Mouse (Mus musculus): Measurements from ENCODE around the gene Usp13. TPM values are rescaled to one million over a fixed set of nuclear protein-coding genes. Genes with fewer than 3 reads are reported as not detected.

Gene Usp13
- polyA plus RNA-seq, 1 experiment from 2014 or later = 9.2 TPM

DNA sequence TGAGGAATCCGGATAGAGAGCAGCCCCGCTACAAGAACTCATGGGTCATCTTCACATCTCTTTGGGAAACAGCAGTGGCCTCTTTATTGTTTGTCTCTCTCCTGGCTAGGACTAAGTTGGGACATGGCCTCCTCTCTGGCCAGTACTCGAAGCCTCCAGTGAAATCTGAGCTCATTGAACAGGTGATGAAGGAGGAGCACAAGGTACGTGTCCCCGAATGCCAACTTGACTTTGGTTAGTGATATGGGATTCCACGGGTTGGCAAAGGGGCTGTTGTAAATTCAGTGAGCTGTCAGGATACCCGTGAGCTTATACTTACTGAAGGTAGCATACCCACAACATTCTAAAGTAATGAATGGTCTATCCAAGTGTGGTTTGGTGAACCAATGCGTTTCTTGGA, 69.0 kb downstream of the Usp13 start:
- Histone ChIP-seq H3K4me2 (replicated peaks) (no peak overlapping the region), H3K27me3 (no peaks in the 10 kb centered on the region), H3K27ac (no peak overlapping the region), H3K9me3 (no peaks in the 10 kb centered on the region), H3K36me3 (peaks cover 10% of the 10 kb centered on the region; the same call in 1 of the 2 replicates), H3K4me1 (replicated peaks) (no peaks in the 10 kb centered on the region), H3K4me3 (replicated peaks) (no peak overlapping the region), H3K9ac (replicated peaks) (no peak overlapping the region)
- WGBS = 93% methylated on average over 8 of the region's 8 CpGs
- no peak for ATAC-seq

DNA sequence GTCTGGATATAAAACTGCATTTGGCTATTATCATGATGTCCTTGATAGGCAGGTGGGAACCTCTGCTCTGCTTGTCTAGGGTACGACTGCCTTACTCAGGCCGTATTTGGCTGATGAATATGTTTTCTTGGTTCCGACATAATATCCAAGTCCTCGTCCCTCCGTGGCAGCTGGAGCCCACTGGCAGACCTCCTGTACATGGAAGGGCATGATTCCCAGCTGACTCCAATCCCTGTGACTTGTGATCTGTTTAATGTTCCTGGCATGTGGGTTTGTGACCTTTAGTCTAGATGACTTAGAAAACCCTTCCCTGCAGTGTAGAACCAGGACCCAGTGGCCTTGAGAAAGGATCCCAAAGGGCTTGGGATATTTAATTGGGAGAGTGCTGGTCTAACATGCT, 71.5 kb downstream of the Usp13 start:
- H3K36me3 ChIP-seq = peaks cover 3% of the 10 kb centered on the region; the same call in 1 of the 2 replicates
- no peak overlapping the region for H3K9ac ChIP-seq (replicated peaks)
- WGBS = 87% methylated on average over 5 of the region's 5 CpGs
- H3K27me3 ChIP-seq = no peaks in the 10 kb centered on the region
- H3K4me3 ChIP-seq (replicated peaks) = no peak overlapping the region
- no peak overlapping the region for H3K27ac ChIP-seq
- ATAC-seq = no peak
- no peaks in the 10 kb centered on the region for H3K9me3 ChIP-seq
- no peak overlapping the region for H3K4me2 ChIP-seq (replicated peaks)
- no peaks in the 10 kb centered on the region for H3K4me1 ChIP-seq (replicated peaks)

DNA sequence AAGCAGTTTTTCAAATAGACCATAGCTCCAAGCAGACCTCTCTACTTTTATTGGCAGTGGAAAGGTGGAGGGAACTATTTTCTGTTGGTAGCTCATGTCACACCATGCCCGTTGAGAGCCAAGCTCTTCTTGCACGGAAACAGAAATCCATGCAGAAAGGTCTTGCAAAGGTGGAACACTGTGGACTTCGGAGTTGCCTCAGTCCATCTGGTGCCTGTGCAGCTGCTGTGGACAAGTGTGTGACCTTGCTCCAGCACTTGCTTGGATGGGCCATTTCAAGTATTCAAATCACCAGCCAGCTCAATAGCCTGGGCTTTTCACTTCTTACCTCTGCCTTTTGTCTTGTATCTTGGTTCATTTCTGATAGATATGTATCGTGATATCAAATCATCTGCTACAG, 72.8 kb downstream of the Usp13 start:
- no peak overlapping the region for H3K4me3 ChIP-seq (replicated peaks)
- H3K27ac ChIP-seq = no peak overlapping the region
- H3K36me3 ChIP-seq = peaks cover 10% of the 10 kb centered on the region
- H3K4me2 ChIP-seq (replicated peaks) = no peak overlapping the region
- H3K4me1 ChIP-seq (replicated peaks) = no peaks in the 10 kb centered on the region
- WGBS = 97% methylated on average over 4 of the region's 4 CpGs
- ATAC-seq = no peak
- H3K9me3 ChIP-seq = no peaks in the 10 kb centered on the region
- no peaks in the 10 kb centered on the region for H3K27me3 ChIP-seq
- no peak overlapping the region for H3K9ac ChIP-seq (replicated peaks)

DNA sequence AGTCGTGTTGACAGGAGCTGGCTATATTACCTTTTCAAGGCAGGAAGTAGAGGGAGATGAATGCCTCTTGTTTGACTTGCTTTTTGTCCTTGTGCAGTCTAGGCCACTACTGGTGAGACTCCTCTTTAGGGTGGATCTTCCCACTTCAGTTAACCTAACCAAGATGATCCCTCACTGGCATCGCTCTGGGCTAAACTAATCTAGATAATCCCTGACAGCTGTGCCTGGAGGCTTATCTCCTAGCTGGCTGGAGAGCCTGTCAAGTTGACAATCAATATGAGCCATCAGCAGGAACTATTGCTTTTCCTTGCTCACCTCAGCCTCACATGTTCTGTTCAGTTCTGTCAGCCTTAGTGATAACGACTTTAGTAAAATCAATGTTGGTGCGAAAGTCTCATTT, 86.1 kb downstream of the Usp13 start:
- H3K4me2 ChIP-seq (replicated peaks) = no peak overlapping the region
- H3K9ac ChIP-seq (replicated peaks) = no peak overlapping the region
- no peaks in the 10 kb centered on the region for H3K27me3 ChIP-seq
- peaks cover 13% of the 10 kb centered on the region; the same call in 1 of the 2 replicates for H3K4me1 ChIP-seq (replicated peaks)
- H3K4me3 ChIP-seq (replicated peaks) = no peak overlapping the region
- WGBS = 36% methylated on average over 4 of the region's 4 CpGs
- no peaks in the 10 kb centered on the region for H3K9me3 ChIP-seq
- ATAC-seq = 0 out of 2 replicates have a peak, but pooled peaks have one; percentile 22
- H3K36me3 ChIP-seq = peaks cover 12% of the 10 kb centered on the region
- H3K27ac ChIP-seq = no peak overlapping the region

DNA sequence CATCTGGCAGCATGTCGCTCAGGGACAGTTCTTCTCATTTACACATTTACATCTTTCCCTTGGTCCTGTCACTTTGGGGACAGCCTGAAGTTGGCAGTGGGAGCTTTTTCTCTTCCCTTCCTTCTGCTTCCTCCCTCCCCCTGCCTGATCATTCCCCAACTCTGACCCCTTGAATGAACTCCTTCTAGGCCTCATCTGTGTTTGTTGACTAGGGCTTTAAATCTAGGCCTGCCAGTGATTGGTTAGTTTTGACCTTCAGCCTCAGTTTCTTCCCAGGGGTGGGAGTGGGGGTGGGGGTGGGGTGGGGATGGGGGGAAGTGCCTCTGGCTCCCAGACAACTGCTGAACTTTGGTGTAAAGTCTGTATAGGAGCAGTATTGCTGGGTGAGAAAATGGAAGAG, 87.3 kb downstream of the Usp13 start:
- no peak overlapping the region for H3K9ac ChIP-seq (replicated peaks)
- no peaks in the 10 kb centered on the region for H3K27me3 ChIP-seq
- no peak for ATAC-seq
- 59% methylated on average over 1 of the region's 1 CpGs for WGBS
- H3K36me3 ChIP-seq = peaks cover 12% of the 10 kb centered on the region
- H3K27ac ChIP-seq = no peak overlapping the region
- peaks cover 13% of the 10 kb centered on the region; the same call in 1 of the 2 replicates for H3K4me1 ChIP-seq (replicated peaks)
- H3K9me3 ChIP-seq = no peaks in the 10 kb centered on the region
- no peak overlapping the region for H3K4me3 ChIP-seq (replicated peaks)
- H3K4me2 ChIP-seq (replicated peaks) = no peak overlapping the region

DNA sequence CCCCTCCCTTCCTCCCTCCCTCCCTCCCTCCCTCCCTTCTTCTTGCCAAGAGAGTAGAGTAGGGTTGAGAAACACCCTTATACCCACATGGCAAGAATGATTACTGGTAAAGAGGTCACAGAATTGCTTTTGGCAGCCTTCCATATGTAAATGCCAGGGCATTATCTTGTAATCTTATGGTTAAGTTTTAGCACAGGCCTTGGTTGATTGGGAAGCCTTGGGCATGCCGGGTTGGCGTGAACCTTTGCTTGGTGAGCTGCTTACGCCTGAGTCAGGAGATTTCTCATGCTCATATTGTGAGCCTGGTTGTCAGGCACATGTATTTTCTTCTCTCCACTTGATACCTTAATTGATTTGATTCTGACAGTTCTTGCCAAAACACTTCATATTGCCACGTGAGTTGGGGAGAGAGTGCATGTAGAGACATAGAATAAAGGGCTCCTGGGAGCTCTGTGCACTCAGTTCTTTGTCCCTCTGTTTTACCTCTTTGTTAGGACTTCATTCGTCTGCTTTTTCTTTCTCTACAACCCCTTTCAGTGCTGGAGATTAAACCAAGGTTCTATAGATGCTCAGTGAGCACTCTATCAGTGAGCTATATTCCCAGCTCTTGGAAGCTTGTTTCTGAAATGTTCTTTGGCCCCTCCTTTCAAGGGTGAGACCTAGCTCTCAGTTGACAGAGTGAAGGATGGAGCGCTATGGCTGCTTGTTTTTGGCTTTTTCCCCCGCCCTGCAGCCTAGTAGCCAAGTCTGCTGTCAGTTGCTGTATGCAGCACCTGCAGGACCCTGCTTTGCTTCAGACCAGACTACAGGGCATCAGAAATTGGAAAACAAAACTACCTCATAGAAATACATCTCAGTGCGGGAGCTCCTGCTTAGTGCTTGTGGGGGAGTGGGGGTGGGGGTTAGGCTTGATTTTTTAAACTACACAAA, 88.8 kb downstream of the Usp13 start:
- H3K36me3 ChIP-seq = peaks cover 12% of the 10 kb centered on the region
- peaks cover 13% of the 10 kb centered on the region; the same call in 1 of the 2 replicates for H3K4me1 ChIP-seq (replicated peaks)
- no peak overlapping the region for H3K4me3 ChIP-seq (replicated peaks)
- no peak overlapping the region for H3K27ac ChIP-seq
- H3K9me3 ChIP-seq = no peaks in the 10 kb centered on the region
- no peaks in the 10 kb centered on the region for H3K27me3 ChIP-seq
- ATAC-seq = no peak
- no peak overlapping the region for H3K4me2 ChIP-seq (replicated peaks)
- WGBS = 59% methylated on average over 8 of the region's 8 CpGs
- H3K9ac ChIP-seq (replicated peaks) = no peak overlapping the region

DNA sequence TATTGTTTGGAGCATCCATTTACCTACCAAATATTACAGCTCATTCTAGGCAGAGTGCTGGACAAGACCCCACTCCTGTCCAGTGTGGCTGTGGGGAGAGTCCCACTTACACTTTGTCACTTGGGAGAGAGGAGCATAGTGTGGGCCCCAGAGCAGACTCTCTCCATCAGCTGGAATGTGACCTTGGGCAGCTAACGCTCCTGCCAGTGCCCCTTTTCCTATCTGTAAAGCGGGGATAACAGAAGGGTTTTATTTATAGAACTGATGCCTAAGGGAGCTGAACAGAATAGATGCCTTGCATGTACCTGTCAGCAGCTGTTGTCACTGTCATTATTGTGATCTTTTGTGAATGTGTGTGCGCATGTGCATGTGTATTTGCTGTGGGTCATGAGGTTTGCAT, 91.1 kb downstream of the Usp13 start:
- Histone ChIP-seq H3K36me3 (no peaks in the 10 kb centered on the region; the same call in 1 of the 2 replicates), H3K4me1 (replicated peaks) (peaks cover 12% of the 10 kb centered on the region; the same call in 1 of the 2 replicates), H3K9ac (replicated peaks) (no peak overlapping the region), H3K4me2 (replicated peaks) (no peak overlapping the region), H3K4me3 (replicated peaks) (no peak overlapping the region), H3K27me3 (no peaks in the 10 kb centered on the region), H3K9me3 (no peaks in the 10 kb centered on the region), H3K27ac (no peak overlapping the region)
- 92% methylated on average over 3 of the region's 3 CpGs for WGBS
- ATAC-seq = no peak

DNA sequence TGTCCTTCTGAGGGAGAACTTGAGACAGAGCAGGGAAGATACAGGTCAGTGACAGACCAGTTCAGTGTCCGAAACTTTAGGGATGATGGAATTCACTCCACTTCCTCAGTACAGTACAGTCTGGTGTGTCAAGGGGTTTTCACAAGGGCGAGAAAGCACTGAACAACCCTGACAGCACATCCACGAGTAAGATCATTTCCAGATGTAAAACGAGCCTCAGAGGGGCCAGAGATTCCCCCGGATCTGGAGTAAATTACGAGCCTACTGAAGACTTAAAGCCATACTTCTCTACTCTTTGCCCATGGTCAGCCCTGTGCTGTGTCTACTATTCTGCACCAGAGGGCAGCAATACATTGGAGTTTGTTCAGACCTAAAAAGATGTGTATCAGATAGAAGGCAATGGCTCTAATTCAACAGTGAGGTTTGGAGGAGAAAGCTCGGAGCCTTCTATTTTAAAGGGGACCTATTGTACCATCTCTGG, 92.8 kb downstream of the Usp13 start:
- no peak overlapping the region for H3K4me2 ChIP-seq (replicated peaks)
- H3K36me3 ChIP-seq = peaks cover 16% of the 10 kb centered on the region
- H3K27ac ChIP-seq = no peak overlapping the region
- H3K9ac ChIP-seq (replicated peaks) = no peak overlapping the region
- 72% methylated on average over 7 of the region's 7 CpGs for WGBS
- ATAC-seq = no peak
- no peak overlapping the region for H3K4me3 ChIP-seq (replicated peaks)
- 0 out of 2 replicates have a peak, but pooled peaks cover 4% of the 10 kb centered on the region for H3K4me1 ChIP-seq (replicated peaks)
- no peaks in the 10 kb centered on the region for H3K27me3 ChIP-seq
- H3K9me3 ChIP-seq = no peaks in the 10 kb centered on the region

DNA sequence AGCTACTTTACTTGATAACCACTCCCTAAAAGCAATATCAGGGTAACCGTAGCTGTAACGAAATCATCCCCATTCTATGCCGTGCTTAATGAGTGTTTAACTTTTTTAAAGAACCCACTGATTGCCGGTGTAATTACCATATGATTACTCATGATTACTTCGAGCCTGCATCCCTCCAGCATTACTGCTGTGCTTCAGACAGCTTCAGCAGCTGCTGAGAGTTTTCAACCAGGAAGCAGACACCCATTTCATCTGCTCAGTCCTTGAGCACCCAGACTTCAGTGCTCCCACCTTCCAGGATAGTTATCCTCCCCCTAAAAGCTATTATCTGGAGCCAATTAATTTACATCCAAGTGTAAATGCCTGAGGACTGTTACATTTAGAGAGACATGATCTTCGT, 106.8 kb downstream of the Usp13 start:
- Histone ChIP-seq H3K27me3 (no peaks in the 10 kb centered on the region), H3K27ac (no peak overlapping the region), H3K4me1 (replicated peaks) (no peaks in the 10 kb centered on the region), H3K4me2 (replicated peaks) (no peak overlapping the region), H3K9ac (replicated peaks) (no peak overlapping the region), H3K36me3 (peaks cover 76% of the 10 kb centered on the region), H3K9me3 (no peaks in the 10 kb centered on the region), H3K4me3 (replicated peaks) (no peak overlapping the region)
- no peak for ATAC-seq
- 82% methylated on average over 6 of the region's 6 CpGs for WGBS

DNA sequence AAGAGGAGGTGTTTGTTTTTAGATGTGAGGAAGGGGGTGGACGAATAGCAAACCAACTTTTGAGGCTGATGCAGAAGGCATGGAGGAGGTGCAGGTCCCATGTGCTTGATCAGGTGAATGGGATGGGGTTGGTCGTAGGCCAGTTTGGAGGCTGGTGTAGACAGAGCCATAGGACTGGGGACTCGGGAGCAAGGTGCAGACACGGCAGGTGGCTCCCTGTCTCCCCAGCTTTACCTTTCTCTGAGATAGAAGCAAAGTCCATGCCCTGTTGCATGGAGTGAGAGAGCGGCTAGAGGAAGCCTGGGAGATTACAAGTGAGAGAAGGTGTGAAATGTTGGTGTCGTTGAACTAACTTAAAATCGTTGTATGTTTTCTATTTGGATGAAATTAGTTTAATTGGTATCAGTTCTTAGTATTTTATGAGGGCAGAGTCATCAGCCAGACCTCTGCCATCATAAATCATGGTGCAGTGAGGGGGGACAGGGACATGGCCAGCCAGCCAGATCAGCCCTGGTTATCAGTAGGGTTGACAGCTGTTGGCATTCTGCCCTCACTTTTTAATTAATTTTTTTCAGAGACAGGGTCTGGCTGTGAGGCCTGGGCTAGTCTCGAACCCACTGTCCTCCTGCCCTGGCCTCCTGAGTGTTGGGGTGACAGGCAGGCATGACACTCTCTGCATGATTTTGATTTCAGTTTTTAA, 122.6 kb downstream of the Usp13 start:
- ATAC-seq = no peak
- Histone ChIP-seq H3K27me3 (no peaks in the 10 kb centered on the region), H3K4me2 (replicated peaks) (no peak overlapping the region), H3K9ac (replicated peaks) (no peak overlapping the region), H3K9me3 (no peaks in the 10 kb centered on the region), H3K27ac (no peak overlapping the region), H3K4me3 (replicated peaks) (no peak overlapping the region), H3K4me1 (replicated peaks) (no peaks in the 10 kb centered on the region), H3K36me3 (0 out of 2 replicates have a peak, but pooled peaks cover 3% of the 10 kb centered on the region)
- WGBS = 89% methylated on average over 8 of the region's 8 CpGs

DNA sequence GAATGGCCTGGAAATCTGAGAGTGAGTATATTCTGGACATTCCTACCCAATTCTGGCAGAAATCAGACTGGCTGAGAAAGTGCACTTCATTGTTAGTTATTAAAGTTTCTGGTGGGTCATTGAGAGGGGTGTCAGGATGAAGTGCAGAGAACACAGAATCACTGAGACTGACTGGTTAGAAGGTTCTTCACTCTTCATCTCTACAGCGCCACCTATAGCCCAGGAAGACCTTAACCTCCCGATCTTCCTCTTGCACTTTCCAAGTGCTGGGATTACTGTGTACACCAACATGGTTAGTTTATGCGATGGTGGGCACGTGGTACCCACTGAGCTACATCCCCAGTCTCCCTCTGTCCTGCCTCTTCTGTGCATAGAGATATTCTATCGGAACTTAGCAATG, 130.1 kb downstream of the Usp13 start:
- H3K4me1 ChIP-seq (replicated peaks) = no peaks in the 10 kb centered on the region
- no peak overlapping the region for H3K4me3 ChIP-seq (replicated peaks)
- WGBS = 90% methylated on average over 5 of the region's 5 CpGs
- H3K4me2 ChIP-seq (replicated peaks) = no peak overlapping the region
- no peaks in the 10 kb centered on the region for H3K36me3 ChIP-seq
- H3K9ac ChIP-seq (replicated peaks) = no peak overlapping the region
- H3K9me3 ChIP-seq = no peaks in the 10 kb centered on the region
- ATAC-seq = no peak
- no peaks in the 10 kb centered on the region for H3K27me3 ChIP-seq
- H3K27ac ChIP-seq = no peak overlapping the region

DNA sequence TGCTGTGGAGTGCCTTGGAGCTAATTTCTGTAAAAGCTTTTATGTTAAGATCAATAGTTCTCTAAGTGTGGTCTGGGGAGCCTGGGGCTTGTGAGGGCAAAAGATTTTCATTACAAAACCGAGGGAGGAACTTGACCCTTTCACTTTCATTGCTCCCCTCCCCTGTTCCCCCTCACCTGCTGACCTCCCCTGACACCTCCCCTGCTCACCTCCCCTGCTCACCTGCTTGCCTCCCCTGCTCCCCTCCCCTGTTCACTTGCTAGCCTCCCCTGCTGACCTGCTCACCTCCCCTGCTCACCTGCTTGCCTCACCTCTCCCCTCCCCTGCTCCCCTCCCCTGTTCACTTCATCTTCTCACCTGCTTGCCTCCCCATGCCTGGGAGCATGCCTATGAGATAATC, 134.0 kb downstream of the Usp13 start:
- H3K36me3 ChIP-seq = no peaks in the 10 kb centered on the region
- WGBS = 11% methylated on average over 1 of the region's 1 CpGs
- H3K4me3 ChIP-seq (replicated peaks) = no peak overlapping the region
- H3K9me3 ChIP-seq = no peaks in the 10 kb centered on the region
- no peak overlapping the region for H3K9ac ChIP-seq (replicated peaks)
- no peak for ATAC-seq
- no peaks in the 10 kb centered on the region for H3K4me1 ChIP-seq (replicated peaks)
- H3K27ac ChIP-seq = no peak overlapping the region
- H3K4me2 ChIP-seq (replicated peaks) = no peak overlapping the region
- H3K27me3 ChIP-seq = no peaks in the 10 kb centered on the region
